Mouse (Mus musculus) gastrocnemius, postnatal 4 days (tissue): ENCODE measurements at regions not wholly inside any gene's neighbourhood (a gene's known extent, or its start where the extent isn't known, plus 50 kb on each side); places are given as distances from the start of the nearest gene placed in this dataset.
A peak's percentile ranks its signal among the peaks of the same experiment; 100 is the strongest.

ENCODE experiments used
- DNase-seq, 2 experiments: peaks; one replicate each; pipeline ENCODE4 v3.0.0; 2021 to 2022; ENCODE audit warnings: low spot score in 2 of 2, mixed read lengths in 2 of 2

DNA sequence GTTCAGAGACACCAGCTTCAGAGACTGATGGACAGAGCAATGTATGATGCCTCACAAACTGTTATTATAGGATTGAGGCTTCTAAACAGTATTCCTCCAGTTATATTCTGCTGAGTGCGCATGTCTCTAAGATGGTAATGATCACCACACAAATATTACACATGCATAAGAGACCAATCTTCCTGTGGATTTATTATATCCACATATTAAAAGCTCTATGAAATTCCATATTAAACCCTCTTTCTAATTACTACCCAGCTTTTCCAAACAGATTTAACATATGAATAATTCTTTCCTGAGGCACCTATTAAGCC, 2252.9 kb downstream of the 4930444P10Rik start:
- no peak for DNase-seq

DNA sequence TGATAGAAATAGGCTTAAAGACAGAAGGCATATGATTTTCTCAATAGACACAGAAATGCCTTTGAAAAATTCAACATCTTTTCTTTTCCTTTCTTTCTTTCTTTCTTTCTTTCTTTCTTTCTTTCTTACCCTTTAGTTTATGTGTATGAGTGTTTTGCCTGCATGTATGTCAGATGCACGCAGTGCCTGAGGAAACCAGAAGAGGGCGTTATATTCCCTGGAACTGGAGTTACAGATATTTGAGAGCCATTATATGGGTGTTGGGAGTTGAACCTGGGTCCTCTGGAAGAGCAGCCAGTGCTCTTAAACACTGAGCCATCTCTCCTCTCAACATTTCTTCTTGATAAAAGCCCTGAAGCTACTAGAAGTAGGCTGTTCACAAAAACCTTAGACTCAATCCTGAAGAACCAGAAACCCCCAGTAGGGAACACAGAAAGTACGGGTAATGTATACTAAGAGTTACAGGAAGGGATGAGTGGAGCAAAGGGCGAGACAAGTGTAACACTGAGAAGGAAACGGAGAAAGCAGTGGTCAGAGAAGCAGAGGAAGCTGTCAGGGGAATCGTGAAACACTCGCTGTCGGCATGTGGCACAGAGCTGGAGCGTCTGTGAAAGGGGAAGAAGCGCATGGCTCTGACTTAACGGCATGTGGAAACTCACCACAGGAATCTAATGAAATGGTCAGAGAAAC, 2253.4 kb downstream of the 4930444P10Rik start:
- no peak for DNase-seq

GRCm38 (mm10) chr1:13834860-13835840, 2258.0 kb downstream of the 4930444P10Rik start:
- DNase-seq = no peak

- DNase-seq = no peak
These were observed 2285.3 kb downstream of the 4930444P10Rik start for GRCm38 (mm10) chr1:13807786-13808185.

DNA sequence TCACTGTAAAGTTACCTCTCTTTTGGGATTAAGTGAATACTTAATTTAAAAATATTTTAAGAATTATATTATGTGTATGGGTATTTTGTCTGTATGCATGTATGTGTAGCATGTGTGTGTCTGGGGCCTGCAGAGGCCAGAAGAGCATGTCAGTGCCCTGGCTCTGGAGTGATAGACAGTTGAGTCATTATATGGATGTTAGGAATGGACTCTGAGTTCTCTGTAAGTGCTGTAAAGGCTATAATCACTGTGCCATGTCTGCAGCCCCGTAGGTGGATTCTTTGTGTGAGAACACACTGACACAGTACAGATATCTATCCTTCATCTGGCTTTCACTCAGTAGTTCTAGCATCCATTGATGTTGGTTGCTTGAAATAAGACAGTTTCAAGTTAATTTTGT, 2292.7 kb downstream of the 4930444P10Rik start:
- no peak for DNase-seq

DNA sequence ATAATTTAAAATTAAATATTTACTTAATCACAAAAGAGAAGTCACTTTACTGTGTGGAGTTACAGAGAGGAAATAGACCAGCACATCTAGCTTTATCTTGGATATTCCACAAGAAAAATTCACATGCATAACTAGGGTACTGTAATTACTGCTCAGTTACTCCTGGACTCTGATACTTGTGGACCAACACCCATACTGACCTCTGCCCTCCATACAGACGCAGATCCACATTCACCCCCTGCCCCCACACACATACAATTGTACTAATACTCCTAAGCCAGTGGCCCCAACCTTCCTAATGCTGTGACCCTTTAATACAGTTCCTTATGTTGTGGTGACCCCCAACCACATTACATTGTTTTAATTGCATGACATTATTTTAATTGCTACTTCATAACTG, 2294.3 kb downstream of the 4930444P10Rik start:
- no peak for DNase-seq

GRCm38 (mm10) chr1:13795196-13795595, 2297.9 kb downstream of the 4930444P10Rik start:
- no peak for DNase-seq

GRCm38 (mm10) chr1:13789318-13790085, 2303.6 kb downstream of the 4930444P10Rik start:
- DNase-seq = peak; percentile 52 to 69

GRCm38 (mm10) chr1:13787016-13787415, 2306.1 kb downstream of the 4930444P10Rik start:
- no peak for DNase-seq

DNA sequence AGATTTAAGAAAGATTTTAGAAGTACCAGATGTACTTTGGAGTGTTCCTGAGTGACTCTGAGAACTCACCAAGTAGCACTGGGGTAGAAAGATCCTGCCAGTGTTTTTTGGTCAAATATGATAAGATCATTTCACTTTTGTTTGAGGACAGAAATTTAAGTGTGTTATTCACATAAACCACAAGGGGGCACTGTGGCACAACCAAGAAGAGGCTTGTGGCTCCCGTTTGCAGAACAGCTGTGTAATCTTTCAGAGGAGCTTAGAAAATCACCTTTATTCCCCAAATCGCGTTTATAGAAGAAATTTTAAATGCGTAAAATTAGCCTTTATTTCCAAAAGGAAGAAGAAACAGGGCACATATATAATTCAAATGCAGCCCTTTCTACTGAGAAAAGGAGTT, 2308.7 kb downstream of the 4930444P10Rik start:
- DNase-seq = peak in 1 of 2 experiments; percentile 25

GRCm38 (mm10) chr1:13782633-13783032, 2310.5 kb downstream of the 4930444P10Rik start:
- DNase-seq = no peak

- no peak for DNase-seq
These were observed 2321.0 kb downstream of the 4930444P10Rik start for GRCm38 (mm10) chr1:13772106-13772505.

- DNase-seq = no peak
These were observed 2322.1 kb downstream of the 4930444P10Rik start for GRCm38 (mm10) chr1:13771014-13771463.

DNA sequence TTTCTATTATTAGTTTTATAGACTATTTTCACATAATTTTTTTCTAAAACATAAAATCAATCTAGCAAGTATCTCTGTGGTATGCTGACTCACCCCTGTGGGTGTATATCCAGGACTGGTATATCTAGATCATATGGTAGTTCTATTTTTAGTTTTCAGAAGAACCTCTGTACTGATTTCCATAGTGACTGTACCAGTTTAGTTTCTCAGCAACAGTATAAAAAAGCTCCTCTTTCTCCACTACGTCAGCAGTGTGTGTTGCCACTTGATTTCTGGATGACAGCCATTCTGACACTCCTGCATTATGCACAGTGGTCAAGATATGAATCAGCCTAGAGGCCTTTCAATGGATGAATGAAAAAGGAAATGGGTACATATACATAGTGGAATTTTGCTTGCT, 2338.6 kb downstream of the A830018L16Rik start:
- DNase-seq = no peak

DNA sequence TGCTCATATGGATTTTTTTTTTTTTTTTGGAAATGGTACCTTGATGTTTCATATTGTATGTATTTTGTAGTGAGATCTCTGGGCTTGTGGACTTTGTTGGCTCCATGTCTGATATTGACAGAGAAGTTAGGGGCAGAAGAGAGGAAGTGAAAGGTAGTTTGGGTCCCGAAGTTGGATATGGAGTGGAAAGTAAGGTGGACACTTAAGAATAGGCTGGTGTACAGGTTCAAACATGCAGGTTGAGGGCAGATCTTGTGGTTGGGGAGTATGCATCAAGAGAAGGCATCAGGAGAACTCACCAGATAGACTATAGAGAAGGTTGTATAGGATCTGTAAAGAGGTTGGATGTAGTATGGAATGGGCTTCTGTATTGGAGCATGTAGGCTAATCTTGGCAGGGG, 2337.5 kb downstream of the A830018L16Rik start:
- no peak for DNase-seq
